Mouse (Mus musculus) heart, adult 2 months (tissue): ENCODE data around the gene Pfas.

Experiments
- CTCF ChIP-seq: fragments of 200-600 bp; IDR thresholded peaks from 2 replicates; pipeline ENCODE4 v1.8.1; 2022; ENCODE audit warnings: antibody characterized with exemption, mild to moderate bottlenecking, moderate library complexity
- EP300 ChIP-seq: fragments of 200-500 bp; IDR thresholded peaks from 2 replicates; pipeline ENCODE4 v1.6.1; 2011; ENCODE audit warnings: low read depth, low read length, control low read depth; ENCODE audit not compliant: insufficient read depth
- POLR2A ChIP-seq: fragments of 200-500 bp; IDR thresholded peaks from 2 replicates; pipeline ENCODE4 v1.6.1; 2011; ENCODE audit warnings: mild to moderate bottlenecking, low read depth, low read length, control low read depth; ENCODE audit not compliant: insufficient read depth

GRCm38 (mm10) chr11:69015644-69016441, 7.6 kb upstream of the Pfas start, which contains the start of gene Ctc1:
- TF ChIP-seq POLR2A, result peak; percentile 97
- TF ChIP-seq EP300, result no peak; the same call in 1 of the 2 replicates
- peak; percentile 81 for TF ChIP-seq CTCF
